Comparison of ENCODE assay signal across 10 mouse cellular contexts in the genomic region with DNA sequence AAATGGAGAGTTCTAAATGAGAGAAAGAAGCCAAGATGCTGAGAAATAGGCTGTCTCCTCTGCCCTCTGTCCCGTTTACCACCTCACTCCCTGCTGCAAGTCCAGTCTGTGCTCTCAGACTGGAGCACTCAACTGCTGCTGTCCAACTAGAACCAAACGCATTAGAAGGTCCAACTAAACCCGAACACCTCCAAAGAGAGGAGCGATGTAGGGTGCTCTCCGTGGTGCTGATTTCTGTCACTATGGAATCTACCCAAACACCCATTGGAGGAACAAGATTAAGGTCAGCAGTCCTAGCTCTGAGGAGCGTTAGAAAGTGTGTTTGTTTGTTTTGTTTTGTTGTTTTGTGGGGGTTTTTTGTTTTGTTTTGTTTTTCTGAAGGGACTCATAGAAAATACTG. TPM values are rescaled to one million over a fixed set of nuclear protein-coding genes. Genes with fewer than 3 reads are reported as not detected.
DNase-seq lines count a peak whose midpoint lies in the region; ATAC-seq lines count a peak whose summit lies in the region.
"Had no signal": no experiment of that assay in that cellular context is flagged by ENCODE, and none has a peak within 500 bp of the region (broad histone marks: within the 10 kb centered on the region; RNA-seq: fewer than 3 reads in every experiment).

No protein-coding gene starts in this region.

- H3K27ac ChIP-seq in liver, embryonic 11.5 days (ENCODE audit: low read depth, low read length) = no peak overlapping the region
- no peak overlapping the region for H3K27ac ChIP-seq in embryonic facial prominence, embryonic 14.5 days (replicated peaks; ENCODE audit: low read depth, low read length)
- H3K27ac ChIP-seq: layer of hippocampus, adult 2 months had no signal

- no peak overlapping the region for H3K4me2 ChIP-seq in liver, embryonic 11.5 days
- H3K4me2 ChIP-seq in embryonic facial prominence, embryonic 14.5 days (ENCODE audit: low read depth, low read length) = no peak overlapping the region

- ATAC-seq in liver, embryonic 11.5 days (replicated peaks; ENCODE audit: low FRiP score) = no peak
- ATAC-seq in embryonic facial prominence, embryonic 14.5 days (ENCODE audit: low read depth) = no peak

- no peaks in the 10 kb centered on the region for H3K36me3 ChIP-seq in liver, embryonic 11.5 days (ENCODE audit: control insufficient read depth, insufficient read depth, low read length)
- H3K36me3 ChIP-seq in embryonic facial prominence, embryonic 14.5 days (ENCODE audit: control insufficient read depth, insufficient read depth, low read length) = no peaks in the 10 kb centered on the region

- H3K9ac ChIP-seq in liver, embryonic 11.5 days (ENCODE audit: low read depth, low read length) = no peak overlapping the region
- H3K9ac ChIP-seq in embryonic facial prominence, embryonic 14.5 days (ENCODE audit: low read depth, low read length) = no peak overlapping the region

- H3K27me3 ChIP-seq in liver, embryonic 11.5 days (replicated peaks; ENCODE audit: control insufficient read depth, insufficient read depth, low read length) = no peaks in the 10 kb centered on the region
- H3K27me3 ChIP-seq in embryonic facial prominence, embryonic 14.5 days (replicated peaks; ENCODE audit: control insufficient read depth, insufficient read depth, low read length) = no peaks in the 10 kb centered on the region

- no peaks in the 10 kb centered on the region for H3K4me1 ChIP-seq in liver, embryonic 11.5 days (replicated peaks; ENCODE audit: control insufficient read depth, insufficient read depth, low read length)
- H3K4me1 ChIP-seq in embryonic facial prominence, embryonic 14.5 days (ENCODE audit: control insufficient read depth, insufficient read depth, low read length) = no peaks in the 10 kb centered on the region

- H3K4me3 ChIP-seq in liver, embryonic 11.5 days (ENCODE audit: low read depth, low read length) = no peak overlapping the region
- H3K4me3 ChIP-seq in embryonic facial prominence, embryonic 14.5 days (ENCODE audit: low read depth, low read length) = no peak overlapping the region
- H3K4me3 ChIP-seq: layer of hippocampus, adult 2 months had no signal

- DNase-seq in liver (peak; percentile 45), ZHBTc4 (ENCODE audit: low read depth, low spot score) (peak; percentile 79)
- no peak for DNase-seq in liver, embryonic 11.5 days (ENCODE audit: low spot score)
- DNase-seq in embryonic facial prominence, embryonic 14.5 days (ENCODE audit: low spot score) = peak; percentile 86
- peak; percentile 77 for DNase-seq in mesoderm, embryonic 11.5 days (ENCODE audit: low read depth, low spot score)
- DNase-seq in cerebellum, adult 8-10 months = no peak
- no peak for DNase-seq in layer of hippocampus, adult 8-10 months (ENCODE audit: low spot score in 2 of 2)
- DNase-seq in cerebellum, adult 9-10 months = no peak

- H3K9me3 ChIP-seq in liver, embryonic 11.5 days (ENCODE audit: control insufficient read depth, low read length) = no peaks in the 10 kb centered on the region
- H3K9me3 ChIP-seq in embryonic facial prominence, embryonic 14.5 days (ENCODE audit: control insufficient read depth, low read length) = no peaks in the 10 kb centered on the region

- 19% methylated on average over 6 of the region's 6 CpGs for WGBS in liver, embryonic 11.5 days
- 17% methylated on average over 6 of the region's 6 CpGs for WGBS in embryonic facial prominence, embryonic 14.5 days

RNA-seq across cellular contexts. Expression of a gene that starts 3.9 kb away (rescaled TPM):
- polyA plus RNA-seq in liver, embryonic 11.5 days (2014; fragmentation: Nextera tagmentation; extraction: Ambion mirVana) = 2.1 and 2.3 TPM in 2 replicates
- polyA plus RNA-seq in embryonic facial prominence, embryonic 14.5 days (2014; fragmentation: Nextera tagmentation; extraction: Ambion mirVana) = 365 and 385 TPM in 2 replicates
- not detected for total RNA-seq in layer of hippocampus, adult 8-10 months (2022)
- total RNA-seq: layer of hippocampus, adult 2 months; neutrophil, adult 5-6 weeks had no signal

RNA-seq across cellular contexts. Expression of a gene that starts 10.4 kb away (rescaled TPM):
- not detected in 2 replicates for polyA plus RNA-seq in liver, embryonic 11.5 days (2014; fragmentation: Nextera tagmentation; extraction: Ambion mirVana)
- not detected in 2 replicates for polyA plus RNA-seq in embryonic facial prominence, embryonic 14.5 days (2014; fragmentation: Nextera tagmentation; extraction: Ambion mirVana)
- total RNA-seq in layer of hippocampus, adult 8-10 months (2022) = 1 to 10 TPM; 3.4 to 5.7 (median 3.8) TPM
- total RNA-seq: neutrophil, adult 5-6 weeks had no signal

RNA-seq across cellular contexts. Expression of a gene that starts 45.3 kb away (rescaled TPM):
- polyA plus RNA-seq in liver, embryonic 11.5 days (2014; fragmentation: Nextera tagmentation; extraction: Ambion mirVana) = not detected in 2 replicates
- polyA plus RNA-seq in embryonic facial prominence, embryonic 14.5 days (2014; fragmentation: Nextera tagmentation; extraction: Ambion mirVana) = 1.2 and 1.8 TPM in 2 replicates
- total RNA-seq in layer of hippocampus, adult 8-10 months (2022) = not detected
- total RNA-seq: layer of hippocampus, adult 2 months; neutrophil, adult 5-6 weeks had no signal

RNA-seq across cellular contexts. Expression of a gene that starts 55.0 kb away (rescaled TPM):
- polyA plus RNA-seq in liver, embryonic 11.5 days (2014; fragmentation: Nextera tagmentation; extraction: Ambion mirVana) = 9.6 and 12.4 TPM in 2 replicates
- 82.2 and 120 TPM in 2 replicates for polyA plus RNA-seq in embryonic facial prominence, embryonic 14.5 days (2014; fragmentation: Nextera tagmentation; extraction: Ambion mirVana)
- under 1 TPM in 3 of 4 experiments, not detected in 1; 0.22 to 0.59 (median 0.43) TPM for total RNA-seq in layer of hippocampus, adult 8-10 months (2022)
- total RNA-seq: layer of hippocampus, adult 2 months had no signal

RNA-seq across cellular contexts. Expression of a gene that starts 57.4 kb away (rescaled TPM):
- 0.32 and 0.42 TPM in 2 replicates for polyA plus RNA-seq in liver, embryonic 11.5 days (2014; fragmentation: Nextera tagmentation; extraction: Ambion mirVana)
- 129 and 152 TPM in 2 replicates for polyA plus RNA-seq in embryonic facial prominence, embryonic 14.5 days (2014; fragmentation: Nextera tagmentation; extraction: Ambion mirVana)
- total RNA-seq in layer of hippocampus, adult 8-10 months (2022) = not detected
- total RNA-seq: layer of hippocampus, adult 2 months; neutrophil, adult 5-6 weeks had no signal

Comparison
In these comparisons a context has a peak if more than half of its experiments do, and no peak if none do; other contexts are left out.
1. DNase-seq: peak in liver (single experiment), ZHBTc4 (single experiment), embryonic facial prominence, embryonic 14.5 days (single experiment) and mesoderm, embryonic 11.5 days (single experiment); none in liver, embryonic 11.5 days (single experiment), cerebellum, adult 8-10 months (single experiment), layer of hippocampus, adult 8-10 months (0 of 2) and cerebellum, adult 9-10 months (single experiment).
2. RNA of a gene that starts 3.9 kb away (polyA plus RNA-seq): 365 to 385 TPM in embryonic facial prominence, embryonic 14.5 days; 2.1 to 2.3 TPM in liver, embryonic 11.5 days; every median in the first group is over 100 times any median in the second.